Mouse (Mus musculus) hindbrain, embryonic 13.5 days (tissue): ENCODE measurements around the gene Slc16a11. TPM values are rescaled to one million over a fixed set of nuclear protein-coding genes. Genes with fewer than 3 reads are reported as not detected.
A peak's percentile ranks its signal among the peaks of the same experiment; 100 is the strongest.

Source experiments
- ATAC-seq: fragments of 200-750 bp; cut with Nextera tagmentation; 2 replicates; pipeline ENCODE4 v1.8.0; 2017; ENCODE audit warnings: moderate TSS enrichment; ENCODE audit not compliant: low FRiP score
- H3K27ac ChIP-seq: fragments of 300-500 bp; sonication (generic); 2 replicates; pipeline ENCODE4 v1.5.1; 2015; ENCODE audit warnings: inconsistent platforms, mild to moderate bottlenecking, moderate library complexity
- H3K27me3 ChIP-seq: fragments of 300-500 bp; sonication (generic); 2 replicates; pipeline ENCODE4 v1.6.1; 2015; ENCODE audit warnings: mild to moderate bottlenecking, inconsistent platforms
- H3K36me3 ChIP-seq: fragments of 300-500 bp; sonication (generic); 2 replicates; pipeline ENCODE4 v1.6.1; 2015; ENCODE audit warnings: mild to moderate bottlenecking, inconsistent platforms
- H3K4me1 ChIP-seq: fragments of 300-500 bp; sonication (generic); replicated peaks from 2 replicates; pipeline ENCODE4 v1.6.1; 2015; ENCODE audit warnings: inconsistent platforms
- H3K4me2 ChIP-seq: fragments of 300-500 bp; sonication (generic); 2 replicates; pipeline ENCODE4 v1.6.1; 2015; ENCODE audit warnings: inconsistent platforms, mild to moderate bottlenecking, moderate library complexity
- H3K4me3 ChIP-seq: fragments of 300-500 bp; sonication (generic); 2 replicates; pipeline ENCODE4 v1.5.1; 2015; ENCODE audit warnings: mild to moderate bottlenecking, inconsistent platforms
- H3K9ac ChIP-seq: fragments of 300-500 bp; sonication (generic); 2 replicates; pipeline ENCODE4 v1.6.1; 2015; ENCODE audit warnings: mild to moderate bottlenecking, inconsistent platforms
- H3K9me3 ChIP-seq: fragments of 300-500 bp; sonication (generic); 2 replicates; pipeline ENCODE4 v1.6.1; 2016; ENCODE audit warnings: inconsistent platforms
- WGBS: fragments of 180-500 bp; shearing (Covaris S2); methylation state at CpG from one replicate; pipeline ENCODE4 v1.1.7; 2015; 5-methylcytosine and 5-hydroxymethylcytosine counted together
- polyA plus RNA-seq: library from polyadenylated mRNA; unstranded; fragments of >200 nt; fragmentation: Nextera tagmentation; extraction: Ambion mirVana; gene quantifications from 2 replicates; pipeline ENCODE4 v1.2.1, GENCODE M21; 2015

Gene Slc16a11
- polyA plus RNA-seq, 1 experiment from 2014 or later = 4.6 TPM

- no peaks in the 10 kb centered on the region for H3K9me3 ChIP-seq
- peak overlapping the region; percentile 89 for H3K9ac ChIP-seq
- 58% methylated on average over 7 of the region's 7 CpGs for WGBS
- peak overlapping the region; percentile 95 for H3K27ac ChIP-seq
- no peak for ATAC-seq
- peaks cover 44% of the 10 kb centered on the region for H3K4me1 ChIP-seq
- peaks cover 42% of the 10 kb centered on the region for H3K27me3 ChIP-seq
- H3K4me3 ChIP-seq = peak overlapping the region; percentile 64
- H3K36me3 ChIP-seq = peaks cover 10% of the 10 kb centered on the region
- peak overlapping the region; percentile 92 for H3K4me2 ChIP-seq
Observed at GRCm38 (mm10) chr11:70219873-70220272, 7.3 kb downstream of the Slc16a11 start.

- H3K9ac ChIP-seq = peak overlapping the region; percentile 89
- peaks cover 39% of the 10 kb centered on the region for H3K4me1 ChIP-seq
- peak overlapping the region; percentile 92 for H3K4me2 ChIP-seq
- WGBS = under 1% methylated on average over 24 of the region's 24 CpGs
- H3K9me3 ChIP-seq = no peaks in the 10 kb centered on the region
- H3K27me3 ChIP-seq = peaks cover 42% of the 10 kb centered on the region
- ATAC-seq = no peak
- peak overlapping the region; percentile 64 for H3K4me3 ChIP-seq
- peak overlapping the region; percentile 95 for H3K27ac ChIP-seq
- peaks cover 10% of the 10 kb centered on the region for H3K36me3 ChIP-seq
Observed at GRCm38 (mm10) chr11:70220323-70220722, 7.8 kb downstream of the Slc16a11 start.

GRCm38 (mm10) chr11:70220731-70221602, 8.4 kb downstream of the Slc16a11 start, which contains the start of gene Slc16a13:
Gene Slc16a13 (minus strand): TSS chr11:70221064.
- Histone ChIP-seq H3K4me2 (peak within 1 kb of the TSS; percentile 92), H3K9ac (peak within 1 kb of the TSS; percentile 89), H3K36me3 (peaks cover 10% of the 10 kb centered on the region), H3K9me3 (no peaks in the 10 kb centered on the region), H3K4me1 (peaks cover 40% of the 10 kb centered on the region), H3K27ac (peak within 1 kb of the TSS; percentile 95), H3K27me3 (peaks cover 42% of the 10 kb centered on the region), H3K4me3 (peak within 1 kb of the TSS; percentile 64)
- peak; percentile 95 for ATAC-seq
- under 1% methylated on average over 28 of the region's 28 CpGs for WGBS

- H3K4me3 ChIP-seq = peak overlapping the region; percentile 64
- peaks cover 42% of the 10 kb centered on the region for H3K27me3 ChIP-seq
- 8% methylated on average over 14 of the region's 14 CpGs for WGBS
- peak overlapping the region; percentile 95 for H3K27ac ChIP-seq
- peaks cover 10% of the 10 kb centered on the region for H3K36me3 ChIP-seq
- peak overlapping the region; percentile 89 for H3K9ac ChIP-seq
- ATAC-seq = no peak
- peaks cover 48% of the 10 kb centered on the region for H3K4me1 ChIP-seq
- H3K4me2 ChIP-seq = peak overlapping the region; percentile 92
- H3K9me3 ChIP-seq = no peaks in the 10 kb centered on the region
Observed at GRCm38 (mm10) chr11:70221603-70222500, 9.3 kb downstream of the Slc16a11 start.

GRCm38 (mm10) chr11:70223724-70224123, 11.2 kb downstream of the Slc16a11 start:
- no peaks in the 10 kb centered on the region for H3K9me3 ChIP-seq
- no peak overlapping the region for H3K4me3 ChIP-seq
- H3K4me1 ChIP-seq = peaks cover 46% of the 10 kb centered on the region
- H3K36me3 ChIP-seq = no peaks in the 10 kb centered on the region
- peak overlapping the region; percentile 40; the same call in 1 of the 2 replicates for H3K27ac ChIP-seq
- peaks cover 53% of the 10 kb centered on the region for H3K27me3 ChIP-seq
- 89% methylated on average over 9 of the region's 9 CpGs for WGBS
- no peak overlapping the region for H3K9ac ChIP-seq
- ATAC-seq = no peak
- no peak overlapping the region for H3K4me2 ChIP-seq

- Histone ChIP-seq H3K36me3 (no peaks in the 10 kb centered on the region), H3K4me3 (peak overlapping the region; percentile 26), H3K27me3 (peaks cover 76% of the 10 kb centered on the region), H3K4me1 (peaks cover 50% of the 10 kb centered on the region), H3K9ac (peak overlapping the region; percentile 59), H3K27ac (no peak overlapping the region), H3K4me2 (peak overlapping the region; percentile 50), H3K9me3 (no peaks in the 10 kb centered on the region)
- 20% methylated on average over 27 of the region's 27 CpGs for WGBS
- no peak; the same call in 1 of the 2 replicates for ATAC-seq
Observed at GRCm38 (mm10) chr11:70225798-70226601, 13.4 kb downstream of the Slc16a11 start.

GRCm38 (mm10) chr11:70226602-70226890, 14.0 kb downstream of the Slc16a11 start:
- H3K4me2 ChIP-seq = peak overlapping the region; percentile 50
- 10% methylated on average over 18 of the region's 18 CpGs for WGBS
- H3K4me1 ChIP-seq = peaks cover 48% of the 10 kb centered on the region
- H3K9ac ChIP-seq = peak overlapping the region; percentile 59
- peak overlapping the region; percentile 26 for H3K4me3 ChIP-seq
- ATAC-seq = no peak
- H3K36me3 ChIP-seq = no peaks in the 10 kb centered on the region
- no peaks in the 10 kb centered on the region for H3K9me3 ChIP-seq
- H3K27ac ChIP-seq = no peak overlapping the region
- peaks cover 81% of the 10 kb centered on the region for H3K27me3 ChIP-seq

- Histone ChIP-seq H3K36me3 (no peaks in the 10 kb centered on the region), H3K4me3 (peak overlapping the region; percentile 26), H3K9ac (peak overlapping the region; percentile 59; the same call in 1 of the 2 replicates), H3K27ac (no peak overlapping the region), H3K27me3 (peaks cover 85% of the 10 kb centered on the region), H3K4me1 (peaks cover 43% of the 10 kb centered on the region), H3K4me2 (peak overlapping the region; percentile 51), H3K9me3 (no peaks in the 10 kb centered on the region)
- WGBS = 37% methylated on average over 5 of the region's 5 CpGs
- ATAC-seq = no peak
Observed at GRCm38 (mm10) chr11:70227126-70227525, 14.6 kb downstream of the Slc16a11 start.

GRCm38 (mm10) chr11:70227661-70228245, 15.2 kb downstream of the Slc16a11 start:
- Histone ChIP-seq H3K4me2 (peak overlapping the region; percentile 51; the same call in 1 of the 2 replicates), H3K36me3 (no peaks in the 10 kb centered on the region), H3K9ac (0 out of 2 replicates have a peak overlapping the region, but pooled peaks have one; percentile 55), H3K4me3 (no peak overlapping the region), H3K4me1 (peaks cover 45% of the 10 kb centered on the region), H3K27ac (no peak overlapping the region), H3K9me3 (no peaks in the 10 kb centered on the region), H3K27me3 (peaks cover 85% of the 10 kb centered on the region)
- ATAC-seq = no peak
- 89% methylated on average over 4 of the region's 4 CpGs for WGBS

GRCm38 (mm10) chr11:70228828-70229227, 16.3 kb downstream of the Slc16a11 start:
- Histone ChIP-seq H3K4me2 (peak overlapping the region; percentile 51), H3K27ac (no peak overlapping the region), H3K4me3 (peak overlapping the region; percentile 29), H3K9me3 (no peaks in the 10 kb centered on the region), H3K36me3 (no peaks in the 10 kb centered on the region), H3K9ac (peak overlapping the region; percentile 55; the same call in 1 of the 2 replicates), H3K4me1 (peaks cover 51% of the 10 kb centered on the region), H3K27me3 (peaks cover 80% of the 10 kb centered on the region)
- ATAC-seq = no peak; the same call in 1 of the 2 replicates
- WGBS = under 1% methylated on average over 19 of the region's 19 CpGs
